Mouse (Mus musculus): ENCODE results near the gene Plekhn1. TPM values are rescaled to one million over a fixed set of nuclear protein-coding genes. Genes with fewer than 3 reads are reported as not detected.

The Plekhn1 gene
- total RNA-seq, 1 experiment: 15.2 TPM

- Histone ChIP-seq H3K4me1 (ENCODE audit: control insufficient read depth in 2 of 2, insufficient read depth in 2 of 2, low read length in 2 of 2, poor library complexity in 1 of 2) (0 out of 4 replicates have a peak, but pooled peaks cover 0 to 2% of the 10 kb centered on the region in 2 experiments), H3K9ac (ENCODE audit: insufficient read depth, low read depth, low read length, poor library complexity, severe bottlenecking) (no peak overlapping the region), H3K27ac (ENCODE audit: insufficient read depth, low read depth, low read length, poor library complexity, severe bottlenecking) (no peak overlapping the region), H3K4me3 (ENCODE audit: insufficient read depth in 1 of 2, low read depth in 1 of 2, low read length in 2 of 2, poor library complexity in 1 of 2, severe bottlenecking in 1 of 2) (no peak overlapping the region), H3K9me3 (ENCODE audit: control insufficient read depth, insufficient read depth, low read depth, low read length) (no peaks in the 10 kb centered on the region), H3K36me3 (ENCODE audit: control insufficient read depth, insufficient read depth, low read length, poor library complexity, severe bottlenecking) (no peaks in the 10 kb centered on the region)
- DNase-seq (ENCODE audit: low read depth, low spot score): no peak
- no peak for TF ChIP-seq CHD2 (IDR thresholded peaks at IDR 0.05; ENCODE audit: low read depth, low read length)
- TF ChIP-seq HCFC1 (IDR thresholded peaks at IDR 0.05; ENCODE audit: borderline replicate concordance, insufficient read depth, low read length): no peak
- no peak for TF ChIP-seq ZNF384 (IDR thresholded peaks at IDR 0.05; ENCODE audit: low read depth, low read length)
- no peak for TF ChIP-seq MAFK (IDR thresholded peaks at IDR 0.05; ENCODE audit: insufficient read depth, low read depth, low read length)
- no peak for TF ChIP-seq ZC3H11A (IDR thresholded peaks at IDR 0.05; ENCODE audit: borderline replicate concordance, low read depth, low read length)
- in situ Hi-C loops (cut with MboI; ENCODE audit: low sequenced_read_pairs in 2 of 2, unreplicated experiment in 2 of 2): no loop called here
Measured at GRCm38 (mm10) chr4:156209963-156210635, 24.6 kb downstream of the Plekhn1 start.

- no peaks in the 10 kb centered on the region for H3K36me3 ChIP-seq (ENCODE audit: control insufficient read depth, insufficient read depth, low read length, poor library complexity, severe bottlenecking)
- in situ Hi-C loops (cut with MboI; ENCODE audit: low sequenced_read_pairs in 2 of 2, unreplicated experiment in 2 of 2): no loop called here
- no peaks in the 10 kb centered on the region for H3K9me3 ChIP-seq (ENCODE audit: control insufficient read depth, insufficient read depth, low read depth, low read length)
- no peak overlapping the region for H3K4me3 ChIP-seq (ENCODE audit: insufficient read depth in 1 of 2, low read depth in 1 of 2, low read length in 2 of 2, poor library complexity in 1 of 2, severe bottlenecking in 1 of 2)
- no peak for TF ChIP-seq MAFK (IDR thresholded peaks at IDR 0.05; ENCODE audit: insufficient read depth, low read depth, low read length)
- TF ChIP-seq HCFC1 (IDR thresholded peaks at IDR 0.05; ENCODE audit: borderline replicate concordance, insufficient read depth, low read length): no peak
- TF ChIP-seq ZNF384 (IDR thresholded peaks at IDR 0.05; ENCODE audit: low read depth, low read length): no peak
- no peak for TF ChIP-seq CHD2 (IDR thresholded peaks at IDR 0.05; ENCODE audit: low read depth, low read length)
- TF ChIP-seq ZC3H11A (IDR thresholded peaks at IDR 0.05; ENCODE audit: borderline replicate concordance, low read depth, low read length): no peak
- no peak for DNase-seq (ENCODE audit: low read depth, low spot score)
- no peak overlapping the region for H3K9ac ChIP-seq (ENCODE audit: insufficient read depth, low read depth, low read length, poor library complexity, severe bottlenecking)
- 0 out of 4 replicates have a peak, but pooled peaks cover 0 to 2% of the 10 kb centered on the region in 2 experiments for H3K4me1 ChIP-seq (ENCODE audit: control insufficient read depth in 2 of 2, insufficient read depth in 2 of 2, low read length in 2 of 2, poor library complexity in 1 of 2)
- H3K27ac ChIP-seq (ENCODE audit: insufficient read depth, low read depth, low read length, poor library complexity, severe bottlenecking): no peak overlapping the region
Measured at GRCm38 (mm10) chr4:156208872-156209271, 25.8 kb downstream of the Plekhn1 start.

- no peak overlapping the region for H3K27ac ChIP-seq (ENCODE audit: insufficient read depth, low read depth, low read length, poor library complexity, severe bottlenecking)
- in situ Hi-C loops (cut with MboI; ENCODE audit: low sequenced_read_pairs in 2 of 2, unreplicated experiment in 2 of 2): no loop called here
- H3K4me3 ChIP-seq (ENCODE audit: insufficient read depth in 1 of 2, low read depth in 1 of 2, low read length in 2 of 2, poor library complexity in 1 of 2, severe bottlenecking in 1 of 2): peak overlapping the region; percentile 60 to 72
- TF ChIP-seq CHD2 (IDR thresholded peaks at IDR 0.05; ENCODE audit: low read depth, low read length): no peak
- no peak for TF ChIP-seq MAFK (IDR thresholded peaks at IDR 0.05; ENCODE audit: insufficient read depth, low read depth, low read length)
- no peak for TF ChIP-seq HCFC1 (IDR thresholded peaks at IDR 0.05; ENCODE audit: borderline replicate concordance, insufficient read depth, low read length)
- no peak for TF ChIP-seq ZC3H11A (IDR thresholded peaks at IDR 0.05; ENCODE audit: borderline replicate concordance, low read depth, low read length)
- no peak for TF ChIP-seq ZNF384 (IDR thresholded peaks at IDR 0.05; ENCODE audit: low read depth, low read length)
- H3K4me1 ChIP-seq (ENCODE audit: control insufficient read depth in 2 of 2, insufficient read depth in 2 of 2, low read length in 2 of 2, poor library complexity in 1 of 2): peaks cover 0 to 9% of the 10 kb centered on the region in 2 experiments; a peak in 1 of 4 replicates
- no peak for DNase-seq (ENCODE audit: low read depth, low spot score)
- H3K9ac ChIP-seq (ENCODE audit: insufficient read depth, low read depth, low read length, poor library complexity, severe bottlenecking): peak overlapping the region; percentile 71
- no peaks in the 10 kb centered on the region for H3K9me3 ChIP-seq (ENCODE audit: control insufficient read depth, insufficient read depth, low read depth, low read length)
- no peaks in the 10 kb centered on the region for H3K36me3 ChIP-seq (ENCODE audit: control insufficient read depth, insufficient read depth, low read length, poor library complexity, severe bottlenecking)
Measured at GRCm38 (mm10) chr4:156203413-156204131, 31.1 kb downstream of the Plekhn1 start.

- Histone ChIP-seq H3K36me3 (ENCODE audit: control insufficient read depth, insufficient read depth, low read length, poor library complexity, severe bottlenecking) (no peaks in the 10 kb centered on the region), H3K4me1 (ENCODE audit: control insufficient read depth in 2 of 2, insufficient read depth in 2 of 2, low read length in 2 of 2, poor library complexity in 1 of 2) (peaks cover 0 to 11% of the 10 kb centered on the region in 2 experiments; a peak in 1 of 4 replicates), H3K27ac (ENCODE audit: insufficient read depth, low read depth, low read length, poor library complexity, severe bottlenecking) (no peak within 1 kb of the TSS), H3K4me3 (ENCODE audit: insufficient read depth in 1 of 2, low read depth in 1 of 2, low read length in 2 of 2, poor library complexity in 1 of 2, severe bottlenecking in 1 of 2) (peak within 1 kb of the TSS; percentile 60 to 72), H3K9me3 (ENCODE audit: control insufficient read depth, insufficient read depth, low read depth, low read length) (no peaks in the 10 kb centered on the region), H3K9ac (ENCODE audit: insufficient read depth, low read depth, low read length, poor library complexity, severe bottlenecking) (peak within 1 kb of the TSS; percentile 71)
- in situ Hi-C loops (cut with MboI; ENCODE audit: low sequenced_read_pairs in 2 of 2, unreplicated experiment in 2 of 2): no loop called here
- TF ChIP-seq ZC3H11A (IDR thresholded peaks at IDR 0.05; ENCODE audit: borderline replicate concordance, low read depth, low read length) (no peak), MAFK (IDR thresholded peaks at IDR 0.05; ENCODE audit: insufficient read depth, low read depth, low read length) (no peak), CHD2 (IDR thresholded peaks at IDR 0.05; ENCODE audit: low read depth, low read length) (no peak), HCFC1 (IDR thresholded peaks at IDR 0.05; ENCODE audit: borderline replicate concordance, insufficient read depth, low read length) (no peak), ZNF384 (IDR thresholded peaks at IDR 0.05; ENCODE audit: low read depth, low read length) (no peak)
- no peak for DNase-seq (ENCODE audit: low read depth, low spot score)
Measured at GRCm38 (mm10) chr4:156203001-156203412, 31.6 kb downstream of the Plekhn1 start, which contains the start of gene AW011738. AW011738 (plus strand) TSS chr4:156203304.

Measured in ES-E14 (cell line).